Mouse (Mus musculus) small intestine, adult 2 months (tissue): ENCODE data around the gene Gstm2.

Experiments used
- CTCF ChIP-seq: fragments of 200-500 bp; IDR thresholded peaks from 2 replicates; pipeline ENCODE4 v1.5.1; 2012; ENCODE audit warnings: low read depth, mild to moderate bottlenecking, control low read depth, inconsistent platforms, low read length, moderate library complexity, mixed read lengths; ENCODE audit not compliant: insufficient replicate concordance, insufficient read length; ENCODE audit errors: extremely low read depth
- POLR2A ChIP-seq: fragments of 200-500 bp; IDR thresholded peaks from 2 replicates; pipeline ENCODE4 v1.6.1; 2012; ENCODE audit warnings: low read depth, mild to moderate bottlenecking, control low read depth, inconsistent platforms, low read length, moderate library complexity

- TF ChIP-seq CTCF: no peak
- TF ChIP-seq POLR2A: no peak
Measured at GRCm38 (mm10) chr3:108011558-108011957, 25.3 kb upstream of the Gstm2 start.
